Mouse (Mus musculus) mammary gland, adult 2 months (tissue): ENCODE measurements around the gene Gm21981. TPM values are rescaled to one million over a fixed set of nuclear protein-coding genes. Genes with fewer than 3 reads are reported as not detected.

ENCODE experiments used
- polyA plus RNA-seq: library from polyadenylated mRNA; depleted of rRNA; stranded (reverse); fragments of >200 nt; gene quantifications from 2 replicates; pipeline ENCODE4 v1.2.3, GENCODE M21; 2012; ENCODE audit warnings: low replicate concordance; rRNA removed

The Gm21981 gene
- polyA plus RNA-seq, result 0.98 and 1.2 TPM in 2 replicates

GRCm38 (mm10) chr17:47694442-47694502, at the start of gene Gm21981:
Gm21981 (minus strand) TSS chr17:47694455.

GRCm38 (mm10) chr17:47736856-47737255, 42.6 kb upstream of the Gm21981 start, which contains the start of gene Tfeb:
Tfeb (plus strand) TSS chr17:47737030.

GRCm38 (mm10) chr17:47726566-47726965, 32.3 kb upstream of the Gm21981 start, which contains the start of gene Pgc:
Pgc (plus strand) TSS chr17:47726842.

GRCm38 (mm10) chr17:47694503-47695336, 465 bp upstream of the Gm21981 start, which contains the start of gene Prickle4:
Prickle4 (minus strand) TSS chr17:47694736.

GRCm38 (mm10) chr17:47688608-47689575, 5.4 kb downstream of the Gm21981 start, which contains the start of gene Frs3:
Frs3 (plus strand) TSS chr17:47689030.

GRCm38 (mm10) chr17:47688344-47688607, 6.0 kb downstream of the Gm21981 start, which contains the start of gene Tomm6:
Tomm6 (minus strand) TSS chr17:47688386.

Other genes starting within 250 kb of the Gm21981 start
- gene Taf8, start 192.2 kb downstream of the Gm21981 start, polyA plus RNA-seq, result 23.0 and 29.7 TPM in 2 replicates
- gene Ccnd3, start 189.4 kb downstream of the Gm21981 start, polyA plus RNA-seq, result 140 and 227 TPM in 2 replicates
- 8.7 and 11.1 TPM in 2 replicates for gene Bysl, start 83.0 kb downstream of the Gm21981 start, polyA plus RNA-seq
- gene Med20, start 82.9 kb downstream of the Gm21981 start, polyA plus RNA-seq, result 20.8 and 39.5 TPM in 2 replicates
- 1.0 and 1.2 TPM in 2 replicates for gene Gm20517, start 82.9 kb downstream of the Gm21981 start, polyA plus RNA-seq
- 6.2 and 6.9 TPM in 2 replicates for gene Usp49, start 63.8 kb downstream of the Gm21981 start, polyA plus RNA-seq
- gene Tomm6, start 6.1 kb downstream of the Gm21981 start, polyA plus RNA-seq, result 114 and 120 TPM in 2 replicates
- gene Frs3, start 5.4 kb downstream of the Gm21981 start, polyA plus RNA-seq, result 15.2 and 18.4 TPM in 2 replicates
- gene Prickle4, start 281 bp upstream of the Gm21981 start, polyA plus RNA-seq, result 5.1 and 8.2 TPM in 2 replicates
- 0.75 and 0.88 TPM in 2 replicates for gene Pgc, start 32.4 kb upstream of the Gm21981 start, polyA plus RNA-seq
- gene Tfeb, start 42.6 kb upstream of the Gm21981 start, polyA plus RNA-seq, result 55.1 and 72.0 TPM in 2 replicates
- 30.1 and 64.7 TPM in 2 replicates for gene Mdfi, start 140.2 kb upstream of the Gm21981 start, polyA plus RNA-seq
- 53.5 and 160 TPM in 2 replicates for gene Foxp4, start 230.2 kb upstream of the Gm21981 start, polyA plus RNA-seq